Mouse (Mus musculus) limb, embryonic 11.5 days (tissue): Measurements from ENCODE around the gene Tgif1. TPM values are rescaled to one million over a fixed set of nuclear protein-coding genes. Genes with fewer than 3 reads are reported as not detected.
A peak's percentile ranks its signal among the peaks of the same experiment; 100 is the strongest.

Source experiments
- ATAC-seq: fragments of 200-750 bp; cut with Nextera tagmentation; 2 replicates; pipeline ENCODE4 v1.8.0; 2017; ENCODE audit warnings: low read depth; ENCODE audit not compliant: insufficient number of reproducible peaks, low FRiP score, low TSS enrichment
- DNase-seq: peaks from one replicate; pipeline ENCODE4 v3.0.0-alpha.2; 2015; ENCODE audit warnings: low spot score
- H3K27ac ChIP-seq: fragments of 300-500 bp; sonication (generic); replicated peaks from 2 replicates; pipeline ENCODE4 v1.5.1; 2014; ENCODE audit warnings: low read depth, mild to moderate bottlenecking, low read length
- H3K27me3 ChIP-seq: fragments of 300-500 bp; sonication (generic); 2 replicates; pipeline ENCODE4 v1.6.1; 2014; ENCODE audit warnings: mild to moderate bottlenecking, low read length, mixed read lengths; ENCODE audit not compliant: control insufficient read depth, insufficient read depth
- H3K36me3 ChIP-seq: fragments of 300-500 bp; sonication (generic); 2 replicates; pipeline ENCODE4 v1.6.1; 2014; ENCODE audit warnings: mild to moderate bottlenecking, low read length, moderate library complexity, mixed read lengths; ENCODE audit not compliant: control insufficient read depth, insufficient read depth
- H3K4me1 ChIP-seq: fragments of 300-500 bp; sonication (generic); 2 replicates; pipeline ENCODE4 v1.6.1; 2014; ENCODE audit warnings: low read length, mixed read lengths; ENCODE audit not compliant: control insufficient read depth, insufficient read depth
- H3K4me2 ChIP-seq: fragments of 300-500 bp; sonication (generic); 2 replicates; pipeline ENCODE4 v1.6.1; 2014; ENCODE audit warnings: low read depth, mild to moderate bottlenecking, moderate library complexity; ENCODE audit not compliant: severe bottlenecking
- H3K4me3 ChIP-seq: fragments of 300-500 bp; sonication (generic); 2 replicates; pipeline ENCODE4 v1.5.1; 2014; ENCODE audit warnings: low read depth, low read length
- H3K9ac ChIP-seq: fragments of 300-500 bp; sonication (generic); 2 replicates; pipeline ENCODE4 v1.6.1; 2014; ENCODE audit warnings: mild to moderate bottlenecking, low read length
- H3K9me3 ChIP-seq: fragments of 300-500 bp; sonication (generic); 2 replicates; pipeline ENCODE4 v1.6.1; 2016; ENCODE audit warnings: low read length; ENCODE audit not compliant: control insufficient read depth
- WGBS: fragments of 180-500 bp; shearing (Covaris S2); extraction: QIAGEN DNeasy Blood & Tissue Kit; methylation state at CpG from one replicate; pipeline ENCODE4 v1.1.7; 2014; 5-methylcytosine and 5-hydroxymethylcytosine counted together
- polyA plus RNA-seq: library from polyadenylated mRNA; unstranded; fragments of >200 nt; fragmentation: Nextera tagmentation; extraction: Ambion mirVana; gene quantifications from 2 replicates; pipeline ENCODE4 v1.2.1, GENCODE M21; 2014

The Tgif1 gene
- polyA plus RNA-seq, 1 experiment from 2014 or later, result 106 TPM

DNA sequence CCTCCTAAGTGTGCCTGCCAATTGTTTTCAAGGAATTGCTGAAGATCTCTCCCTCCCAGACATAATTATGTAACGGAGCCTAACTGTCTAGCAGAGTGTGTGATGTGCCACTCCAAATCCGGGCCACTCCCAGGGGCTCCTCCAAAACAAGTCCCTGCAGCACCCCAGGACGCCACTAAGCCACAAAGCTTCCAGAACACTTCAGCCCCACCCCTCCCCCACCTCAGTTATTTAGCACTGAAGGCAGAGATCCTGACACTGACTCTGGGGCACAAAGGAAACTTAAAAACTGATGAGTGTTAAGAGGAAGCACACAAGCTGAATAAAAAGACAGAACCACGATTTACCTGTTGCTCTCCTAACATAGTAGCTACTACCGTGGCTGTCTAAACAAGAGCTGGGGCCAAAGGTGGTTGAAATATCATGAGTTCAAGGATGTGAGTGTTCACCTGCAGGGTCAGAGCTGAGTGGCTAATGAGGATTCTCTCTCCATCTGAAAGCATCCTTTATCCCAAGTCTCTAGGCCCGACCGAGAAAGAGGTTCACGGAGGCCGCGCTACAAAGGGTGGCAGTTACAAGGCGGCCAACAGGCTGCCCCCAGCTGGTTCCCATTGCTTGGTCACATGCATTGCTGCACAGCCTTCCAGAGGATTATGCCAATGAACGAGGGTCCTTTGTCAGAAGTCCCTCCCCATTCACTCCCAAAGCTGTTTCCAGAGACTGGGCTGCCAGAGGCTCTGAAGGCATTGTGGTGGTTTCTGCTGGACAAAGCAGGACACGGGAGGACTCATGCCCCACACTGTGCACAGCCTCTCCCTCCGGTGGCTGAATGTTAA is 19.0 kb upstream of the Tgif1 start:
- Histone ChIP-seq H3K4me2 (peak overlapping the region; percentile 26; the same call in 1 of the 2 replicates), H3K4me3 (no peak overlapping the region), H3K27me3 (no peaks in the 10 kb centered on the region), H3K9ac (peak overlapping the region; percentile 28; the same call in 1 of the 2 replicates), H3K9me3 (no peaks in the 10 kb centered on the region), H3K36me3 (no peaks in the 10 kb centered on the region), H3K4me1 (peaks cover 8% of the 10 kb centered on the region), H3K27ac (no peak overlapping the region)
- ATAC-seq (peak; percentile 66), DNase-seq (peak; percentile 68)
- WGBS, result 14% methylated on average over 14 of the region's 14 CpGs

DNA sequence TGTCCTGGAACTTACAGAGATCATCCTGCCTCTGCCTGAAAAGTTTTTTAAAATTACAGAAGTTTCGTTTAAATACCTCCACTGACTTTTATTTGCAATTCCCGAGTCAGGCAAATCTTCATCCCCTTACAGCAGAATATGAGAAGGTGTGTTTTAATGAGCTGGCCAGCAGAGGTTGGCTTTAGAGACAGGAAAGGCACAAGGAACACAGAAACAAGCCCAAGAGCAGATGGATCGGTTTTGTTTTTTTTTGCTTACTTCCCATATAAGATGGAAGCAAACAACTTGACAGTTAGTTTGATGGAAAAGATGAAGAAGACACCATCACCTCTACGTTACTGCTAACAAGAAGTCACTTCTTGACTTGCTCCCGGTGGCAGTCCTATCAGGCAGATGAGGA is 18.3 kb upstream of the Tgif1 start:
- Histone ChIP-seq H3K27me3 (no peaks in the 10 kb centered on the region), H3K4me1 (peaks cover 8% of the 10 kb centered on the region), H3K4me2 (no peak overlapping the region), H3K4me3 (no peak overlapping the region), H3K9me3 (no peaks in the 10 kb centered on the region), H3K9ac (no peak overlapping the region), H3K27ac (no peak overlapping the region), H3K36me3 (no peaks in the 10 kb centered on the region)
- no peak for DNase-seq
- 49% methylated on average over 5 of the region's 5 CpGs for WGBS
- no peak for ATAC-seq

DNA sequence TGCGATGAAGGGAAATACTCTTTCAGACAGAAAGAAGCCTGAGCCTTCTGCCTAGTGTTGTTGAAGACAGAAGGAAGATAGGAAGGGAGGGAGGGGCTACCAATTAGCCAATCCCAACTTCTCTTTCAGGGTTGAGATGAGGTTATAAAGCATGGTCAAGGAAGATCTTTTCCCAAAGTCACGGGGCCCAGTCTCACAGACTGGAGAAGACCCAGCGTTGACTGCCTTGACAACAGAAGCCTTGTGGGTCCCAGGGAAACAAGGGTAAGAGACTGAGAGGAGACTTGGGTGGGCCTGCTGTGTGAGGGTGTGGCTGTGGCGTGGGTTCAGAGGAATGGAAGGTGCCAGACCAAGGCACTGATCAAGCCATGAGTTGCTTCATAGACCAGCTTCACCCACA is 17.2 kb upstream of the Tgif1 start:
- DNase-seq (no peak), ATAC-seq (no peak)
- H3K4me3 ChIP-seq, result no peak overlapping the region
- no peaks in the 10 kb centered on the region for H3K27me3 ChIP-seq
- no peaks in the 10 kb centered on the region for H3K36me3 ChIP-seq
- no peak overlapping the region for H3K27ac ChIP-seq
- H3K9me3 ChIP-seq, result no peaks in the 10 kb centered on the region
- peaks cover 8% of the 10 kb centered on the region for H3K4me1 ChIP-seq
- 88% methylated on average over 4 of the region's 4 CpGs for WGBS
- no peak overlapping the region for H3K9ac ChIP-seq
- H3K4me2 ChIP-seq, result no peak overlapping the region

DNA sequence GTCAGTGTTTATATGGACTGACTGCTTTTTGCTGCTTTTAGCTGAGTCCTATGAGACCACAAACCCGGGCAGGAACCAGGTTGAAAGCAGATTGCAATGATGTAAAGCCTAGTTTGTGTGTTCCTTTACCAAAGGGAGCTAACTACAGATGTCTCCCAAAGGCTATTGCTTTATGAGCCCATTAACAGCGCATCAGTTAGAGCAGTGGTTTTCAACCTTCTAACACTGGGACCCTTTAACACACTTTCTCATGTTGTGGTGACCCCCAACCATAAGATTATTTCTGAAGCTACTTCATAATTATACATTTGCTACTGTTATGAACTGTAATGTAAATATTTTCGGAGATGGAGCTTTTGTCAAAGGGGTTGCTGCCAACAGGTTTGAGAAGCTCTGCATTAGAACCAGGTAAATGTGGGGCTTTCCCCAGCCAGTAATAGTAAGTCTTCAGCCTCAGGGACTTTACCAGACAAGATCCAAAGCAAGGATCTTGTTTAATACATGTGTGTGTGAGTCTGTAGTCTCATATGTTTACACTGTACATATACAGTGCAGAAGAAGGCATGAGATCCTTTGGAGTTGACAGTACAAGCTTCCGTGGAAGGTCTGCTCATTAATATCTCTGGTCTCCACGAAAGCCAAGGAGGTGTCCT is 15.4 kb upstream of the Tgif1 start:
- Histone ChIP-seq H3K27ac (no peak overlapping the region), H3K4me3 (no peak overlapping the region), H3K27me3 (no peaks in the 10 kb centered on the region), H3K9ac (no peak overlapping the region), H3K4me1 (peaks cover 8% of the 10 kb centered on the region), H3K9me3 (no peaks in the 10 kb centered on the region), H3K4me2 (no peak overlapping the region), H3K36me3 (no peaks in the 10 kb centered on the region)
- 78% methylated on average over 5 of the region's 5 CpGs for WGBS
- ATAC-seq (no peak), DNase-seq (no peak)

DNA sequence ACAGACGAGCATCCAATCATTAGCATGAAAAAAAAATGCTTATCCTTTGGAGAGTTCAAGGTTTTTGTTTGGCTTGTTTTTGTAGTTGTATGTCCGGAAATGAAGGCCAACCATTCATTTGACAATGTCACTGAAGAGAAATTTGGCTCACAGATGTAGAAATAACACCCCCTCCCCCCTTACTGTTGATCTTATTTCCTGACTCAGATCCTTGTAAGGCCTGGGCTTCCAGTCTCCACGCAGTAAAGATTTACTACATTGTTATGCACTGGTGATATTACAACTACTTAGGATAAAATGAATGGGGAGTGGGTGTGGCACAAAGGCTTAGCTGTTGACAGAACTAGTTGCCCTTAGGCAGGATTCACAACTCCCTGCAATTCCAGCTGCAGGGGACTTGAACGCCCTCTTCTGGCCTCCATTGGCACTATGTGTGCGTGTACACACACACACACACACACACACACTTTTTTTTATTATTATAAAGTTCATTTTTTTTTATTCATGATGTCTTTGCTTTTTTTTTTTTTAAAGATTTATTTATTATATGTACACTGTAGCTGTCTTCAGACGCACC is 13.3 kb upstream of the Tgif1 start:
- H3K9ac ChIP-seq, result no peak overlapping the region
- H3K27me3 ChIP-seq, result no peaks in the 10 kb centered on the region
- no peaks in the 10 kb centered on the region for H3K36me3 ChIP-seq
- H3K4me2 ChIP-seq, result no peak overlapping the region
- WGBS, result 85% methylated on average over 6 of the region's 6 CpGs
- no peaks in the 10 kb centered on the region for H3K9me3 ChIP-seq
- no peak overlapping the region for H3K4me3 ChIP-seq
- no peaks in the 10 kb centered on the region for H3K4me1 ChIP-seq
- ATAC-seq, result no peak
- H3K27ac ChIP-seq, result no peak overlapping the region
- no peak for DNase-seq

DNA sequence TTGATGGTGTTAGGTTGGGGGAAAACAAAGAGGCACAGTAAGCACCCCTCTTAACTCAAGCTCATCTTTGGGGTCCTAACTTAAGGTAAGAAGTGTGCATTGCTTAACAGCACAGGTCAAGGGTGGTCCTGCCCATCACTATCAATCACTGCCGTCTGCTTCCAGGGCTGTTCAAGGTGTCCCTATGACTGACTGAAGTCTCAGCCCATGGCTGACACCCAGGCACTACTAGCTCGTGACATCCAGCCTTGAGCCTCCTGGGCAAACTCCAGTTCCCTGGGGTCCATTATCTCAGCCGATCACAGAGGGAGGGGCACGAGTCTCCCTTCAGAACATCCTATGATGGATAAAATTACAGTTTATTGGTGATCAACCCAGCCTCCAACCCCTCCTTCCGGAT is 12.7 kb upstream of the Tgif1 start:
- H3K9ac ChIP-seq, result no peak overlapping the region
- no peak overlapping the region for H3K27ac ChIP-seq
- H3K4me1 ChIP-seq, result no peaks in the 10 kb centered on the region
- no peak for ATAC-seq
- 87% methylated on average over 5 of the region's 5 CpGs for WGBS
- H3K27me3 ChIP-seq, result no peaks in the 10 kb centered on the region
- H3K36me3 ChIP-seq, result no peaks in the 10 kb centered on the region
- no peak overlapping the region for H3K4me2 ChIP-seq
- no peak overlapping the region for H3K4me3 ChIP-seq
- DNase-seq, result no peak
- H3K9me3 ChIP-seq, result no peaks in the 10 kb centered on the region

DNA sequence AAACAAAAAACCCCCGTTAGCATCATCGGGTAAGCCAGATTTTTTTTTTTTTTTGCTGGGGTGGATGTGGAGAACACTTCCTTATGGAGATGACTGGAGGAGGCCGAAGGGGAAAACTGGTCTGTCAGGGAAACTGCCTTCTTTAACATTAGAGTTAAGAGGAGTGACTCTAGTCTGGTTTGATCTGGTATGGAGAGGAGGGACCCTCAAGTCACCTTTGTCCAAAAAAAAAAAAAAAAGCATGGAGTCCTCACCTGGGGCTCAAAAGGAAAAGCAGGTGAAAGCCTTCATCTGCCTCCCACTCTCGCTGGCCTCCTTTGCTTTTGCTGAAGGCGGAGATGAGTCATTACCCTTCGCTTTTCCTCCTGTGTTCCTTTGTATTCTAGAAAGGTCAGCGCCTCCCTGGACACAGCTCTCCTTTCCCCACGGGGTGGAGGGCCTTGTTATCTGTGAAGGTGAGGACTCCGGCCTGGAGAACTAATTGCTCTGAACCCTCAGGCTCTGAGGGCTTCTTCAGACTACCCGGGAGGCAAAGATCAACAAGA is 11.8 kb upstream of the Tgif1 start:
- H3K4me1 ChIP-seq, result no peaks in the 10 kb centered on the region
- H3K27ac ChIP-seq, result no peak overlapping the region
- DNase-seq, result no peak
- no peaks in the 10 kb centered on the region for H3K9me3 ChIP-seq
- H3K4me3 ChIP-seq, result no peak overlapping the region
- no peak for ATAC-seq
- no peak overlapping the region for H3K4me2 ChIP-seq
- H3K36me3 ChIP-seq, result no peaks in the 10 kb centered on the region
- WGBS, result 76% methylated on average over 10 of the region's 10 CpGs
- H3K27me3 ChIP-seq, result no peaks in the 10 kb centered on the region
- H3K9ac ChIP-seq, result no peak overlapping the region

DNA sequence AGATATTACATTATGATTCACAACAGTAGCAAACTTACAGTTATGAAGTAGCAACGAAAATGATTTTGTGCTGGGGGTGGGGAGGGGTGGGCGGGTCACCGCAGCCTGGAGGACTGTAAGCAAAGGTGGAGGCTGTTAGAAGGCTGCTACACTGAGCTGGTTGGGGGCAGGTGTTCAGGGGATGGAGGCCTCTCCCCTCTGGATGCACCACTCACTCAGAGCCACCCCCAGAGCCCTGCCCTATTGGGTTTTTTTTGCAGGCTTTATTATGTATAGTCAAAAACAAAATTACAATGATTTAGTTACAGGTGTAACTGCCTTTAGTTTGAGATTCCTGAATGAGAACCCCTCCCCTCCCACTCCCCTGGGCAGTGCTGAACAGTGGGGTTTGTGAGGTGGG is 11.3 kb upstream of the Tgif1 start:
- no peak overlapping the region for H3K4me3 ChIP-seq
- DNase-seq, result no peak
- H3K9ac ChIP-seq, result no peak overlapping the region
- no peaks in the 10 kb centered on the region for H3K9me3 ChIP-seq
- no peak for ATAC-seq
- no peaks in the 10 kb centered on the region for H3K4me1 ChIP-seq
- no peaks in the 10 kb centered on the region for H3K27me3 ChIP-seq
- no peak overlapping the region for H3K27ac ChIP-seq
- WGBS, result 82% methylated on average over 3 of the region's 3 CpGs
- H3K36me3 ChIP-seq, result no peaks in the 10 kb centered on the region
- H3K4me2 ChIP-seq, result no peak overlapping the region
